Mouse (Mus musculus): ENCODE results near the gene Clk3. TPM values are rescaled to one million over a fixed set of nuclear protein-coding genes. Genes with fewer than 3 reads are reported as not detected.

Gene Clk3
- polyA plus RNA-seq, 1 experiment from 2014 or later: 105 TPM

DNA sequence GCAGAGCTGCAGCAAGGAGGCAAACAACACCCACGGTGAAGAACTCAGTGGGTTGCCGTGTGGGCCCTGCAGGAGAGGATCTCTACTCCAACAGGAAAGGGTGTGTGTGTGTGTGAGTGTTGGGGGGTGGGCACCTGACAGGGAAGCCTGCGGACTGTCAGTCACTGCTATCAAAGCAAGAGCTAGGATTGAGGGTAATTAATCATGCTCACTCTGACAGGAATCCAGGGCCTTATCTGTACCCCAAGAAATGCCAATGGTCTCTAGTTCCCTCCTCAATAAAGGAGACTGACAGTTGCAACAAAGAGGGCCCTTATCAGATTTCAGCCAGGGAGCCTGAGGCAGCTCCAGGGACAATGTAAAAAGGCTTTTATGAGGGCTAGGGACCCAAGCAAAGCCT is 37.4 kb upstream of the Clk3 start:
- Histone ChIP-seq H3K27ac (replicated peaks) (no peak overlapping the region), H3K4me2 (no peak overlapping the region), H3K36me3 (replicated peaks) (0 out of 2 replicates have a peak, but pooled peaks cover 9% of the 10 kb centered on the region), H3K27me3 (no peaks in the 10 kb centered on the region), H3K4me1 (replicated peaks) (peaks cover 74% of the 10 kb centered on the region), H3K9me3 (replicated peaks) (no peaks in the 10 kb centered on the region), H3K4me3 (replicated peaks) (no peak overlapping the region), H3K9ac (no peak overlapping the region)
- no peak for ATAC-seq (ENCODE audit: insufficient read depth)
- 13% methylated on average over 3 of the region's 3 CpGs for WGBS (ENCODE audit: insufficient replicate concordance)

DNA sequence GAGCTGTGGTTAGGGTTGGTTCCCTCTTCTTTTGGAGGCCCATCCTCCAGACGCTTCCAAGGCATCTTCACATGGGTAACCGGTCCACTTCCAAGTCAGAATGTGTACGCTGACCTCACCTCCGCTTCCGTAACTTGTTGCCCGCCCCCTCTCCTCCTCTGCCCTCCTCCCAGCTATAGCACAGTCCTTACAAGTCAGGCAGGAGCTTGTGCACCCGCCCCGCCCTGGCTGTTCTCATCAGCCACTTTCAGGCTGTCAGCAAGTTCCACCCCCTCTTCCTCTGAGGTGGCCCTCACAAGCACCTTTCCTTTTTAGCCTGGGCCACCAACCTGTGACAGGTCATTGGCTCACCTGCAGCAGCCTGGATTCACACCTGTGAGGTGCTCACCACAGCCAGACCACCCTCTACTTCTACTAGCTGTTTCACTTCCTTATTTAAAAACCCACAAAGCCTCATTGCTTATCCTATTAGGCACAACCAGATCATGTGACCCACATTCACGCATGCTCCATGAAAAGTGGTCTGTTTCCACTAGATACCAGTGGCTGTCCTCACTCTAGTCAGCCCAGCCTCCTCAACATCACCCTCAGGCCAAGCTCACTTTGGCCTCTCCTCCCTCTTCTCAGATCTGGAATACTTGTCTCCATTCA is 34.8 kb upstream of the Clk3 start:
- Histone ChIP-seq H3K27me3 (no peaks in the 10 kb centered on the region), H3K9ac (no peak overlapping the region), H3K4me1 (replicated peaks) (peaks cover 50% of the 10 kb centered on the region), H3K27ac (replicated peaks) (peak overlapping the region; percentile 34; the same call in 1 of the 2 replicates), H3K4me2 (peak overlapping the region; percentile 23; the same call in 1 of the 2 replicates), H3K9me3 (replicated peaks) (no peaks in the 10 kb centered on the region), H3K36me3 (replicated peaks) (peaks cover 29% of the 10 kb centered on the region), H3K4me3 (replicated peaks) (no peak overlapping the region)
- 56% methylated on average over 9 of the region's 9 CpGs for WGBS (ENCODE audit: insufficient replicate concordance)
- ATAC-seq (ENCODE audit: insufficient read depth): peak; percentile 64

DNA sequence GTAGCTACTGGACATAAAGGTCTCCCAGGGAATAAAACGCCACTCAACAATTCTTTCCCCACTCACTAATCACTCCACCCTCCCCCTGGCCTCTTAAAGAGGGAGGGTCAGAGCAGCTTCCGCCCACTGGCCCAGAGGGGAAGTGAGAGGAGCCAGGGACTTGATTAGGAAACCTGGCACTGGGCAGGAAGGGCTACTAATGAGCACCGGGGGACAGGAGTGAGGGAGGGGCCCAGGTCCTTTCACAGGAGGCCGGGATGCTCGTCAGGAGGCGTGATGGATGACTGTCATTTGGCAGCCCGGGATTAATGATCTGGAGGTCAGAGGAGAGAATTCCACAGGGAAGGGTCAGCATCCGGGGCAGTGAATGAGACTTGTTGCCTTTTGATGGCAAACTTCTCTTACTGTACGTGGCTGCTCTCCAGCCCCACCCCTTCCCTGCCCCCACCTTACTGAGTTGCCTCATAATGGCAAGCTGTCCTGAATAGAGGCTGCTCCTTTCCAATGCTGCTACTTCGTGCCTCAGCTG is 33.1 kb upstream of the Clk3 start:
- peaks cover 36% of the 10 kb centered on the region for H3K4me1 ChIP-seq (replicated peaks)
- H3K4me3 ChIP-seq (replicated peaks): no peak overlapping the region
- H3K27ac ChIP-seq (replicated peaks): 0 out of 2 replicates have a peak overlapping the region, but pooled peaks have one; percentile 24
- 0 out of 2 replicates have a peak overlapping the region, but pooled peaks have one; percentile 11 for H3K4me2 ChIP-seq
- no peak overlapping the region for H3K9ac ChIP-seq
- WGBS (ENCODE audit: insufficient replicate concordance): 46% methylated on average over 10 of the region's 10 CpGs
- no peaks in the 10 kb centered on the region for H3K27me3 ChIP-seq
- ATAC-seq (ENCODE audit: insufficient read depth): no peak
- H3K9me3 ChIP-seq (replicated peaks): no peaks in the 10 kb centered on the region
- H3K36me3 ChIP-seq (replicated peaks): peaks cover 45% of the 10 kb centered on the region

DNA sequence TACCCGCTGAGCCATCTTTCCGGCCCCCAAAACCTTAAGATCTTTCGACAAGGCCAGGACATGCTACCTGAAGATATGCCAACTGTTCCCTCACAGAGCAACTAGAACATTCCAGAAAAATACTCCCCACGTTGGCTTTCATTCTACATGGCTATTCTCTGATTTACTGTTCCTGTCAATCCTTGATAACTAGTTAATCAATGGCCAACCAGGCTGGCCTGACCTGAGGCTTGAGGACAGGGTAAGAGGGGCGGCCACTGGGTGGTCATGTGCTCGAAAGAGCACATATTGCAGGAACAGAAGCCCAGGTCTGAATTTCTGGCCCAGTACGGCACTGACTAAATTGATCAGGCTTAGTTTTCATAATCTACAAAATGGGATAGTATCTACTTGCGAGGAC is 31.8 kb upstream of the Clk3 start:
- H3K27me3 ChIP-seq: no peaks in the 10 kb centered on the region
- ATAC-seq (ENCODE audit: insufficient read depth): no peak

DNA sequence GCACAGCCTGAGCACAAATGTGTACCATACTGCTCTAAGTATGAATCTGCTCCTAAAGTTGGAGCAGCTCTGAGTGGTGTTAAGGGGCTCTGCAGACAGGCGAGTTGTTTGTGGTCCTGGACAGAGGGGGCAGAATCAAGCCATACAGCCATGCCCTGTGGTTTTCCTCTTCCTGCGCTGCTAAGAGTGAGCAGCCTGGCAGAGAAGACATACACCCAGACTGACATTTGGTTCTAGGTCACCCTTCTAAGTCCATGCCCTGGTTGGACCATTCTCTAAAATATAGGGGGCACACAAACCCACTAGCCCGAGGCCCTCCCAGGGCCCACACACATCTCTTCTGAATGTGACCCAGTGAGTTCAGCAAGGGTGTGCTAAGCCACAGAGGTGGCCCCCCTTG is 24.1 kb upstream of the Clk3 start:
- no peak overlapping the region for H3K9ac ChIP-seq
- no peaks in the 10 kb centered on the region for H3K9me3 ChIP-seq (replicated peaks)
- ATAC-seq (ENCODE audit: insufficient read depth): no peak
- H3K4me3 ChIP-seq (replicated peaks): no peak overlapping the region
- no peak overlapping the region for H3K27ac ChIP-seq (replicated peaks)
- H3K27me3 ChIP-seq: no peaks in the 10 kb centered on the region
- peaks cover 47% of the 10 kb centered on the region for H3K36me3 ChIP-seq (replicated peaks)
- no peak overlapping the region for H3K4me2 ChIP-seq
- H3K4me1 ChIP-seq (replicated peaks): peaks cover 8% of the 10 kb centered on the region; the same call in 1 of the 2 replicates
- WGBS (ENCODE audit: insufficient replicate concordance): 29% methylated on average over 3 of the region's 3 CpGs

More for the DNA sequence above, 31.8 kb upstream of the Clk3 start:
- Histone ChIP-seq H3K27ac (replicated peaks) (no peak overlapping the region), H3K36me3 (replicated peaks) (peaks cover 58% of the 10 kb centered on the region), H3K4me1 (replicated peaks) (peaks cover 25% of the 10 kb centered on the region), H3K9me3 (replicated peaks) (no peaks in the 10 kb centered on the region), H3K4me2 (no peak overlapping the region), H3K9ac (no peak overlapping the region), H3K4me3 (replicated peaks) (no peak overlapping the region)
- 83% methylated on average over 8 of the region's 8 CpGs for WGBS (ENCODE audit: insufficient replicate concordance)

DNA sequence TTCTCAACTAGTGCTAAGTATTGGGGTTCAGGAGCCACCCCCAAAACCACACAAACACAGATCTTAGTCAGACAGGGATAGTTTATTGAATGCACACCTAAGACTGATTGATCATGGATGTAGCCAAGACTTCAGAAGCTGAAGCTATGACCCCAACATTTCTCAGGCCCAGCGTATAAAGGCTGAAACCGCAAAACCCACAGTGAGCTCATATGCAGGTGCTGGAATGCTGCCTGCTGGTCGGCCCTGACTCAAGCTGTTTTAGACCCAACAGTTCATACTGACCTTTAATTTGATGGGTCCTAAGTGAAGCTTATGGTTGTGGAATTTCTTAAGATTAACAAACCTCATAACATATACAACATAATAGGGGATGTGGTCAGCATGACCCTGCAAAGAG is 17.0 kb upstream of the Clk3 start:
- Histone ChIP-seq H3K4me2 (no peak overlapping the region), H3K9ac (no peak overlapping the region), H3K27ac (replicated peaks) (no peak overlapping the region), H3K4me3 (replicated peaks) (no peak overlapping the region), H3K27me3 (no peaks in the 10 kb centered on the region), H3K4me1 (replicated peaks) (peaks cover 9% of the 10 kb centered on the region; the same call in 1 of the 2 replicates), H3K36me3 (replicated peaks) (no peaks in the 10 kb centered on the region), H3K9me3 (replicated peaks) (no peaks in the 10 kb centered on the region)
- ATAC-seq (ENCODE audit: insufficient read depth): no peak
- 68% methylated on average over 3 of the region's 3 CpGs for WGBS (ENCODE audit: insufficient replicate concordance)

DNA sequence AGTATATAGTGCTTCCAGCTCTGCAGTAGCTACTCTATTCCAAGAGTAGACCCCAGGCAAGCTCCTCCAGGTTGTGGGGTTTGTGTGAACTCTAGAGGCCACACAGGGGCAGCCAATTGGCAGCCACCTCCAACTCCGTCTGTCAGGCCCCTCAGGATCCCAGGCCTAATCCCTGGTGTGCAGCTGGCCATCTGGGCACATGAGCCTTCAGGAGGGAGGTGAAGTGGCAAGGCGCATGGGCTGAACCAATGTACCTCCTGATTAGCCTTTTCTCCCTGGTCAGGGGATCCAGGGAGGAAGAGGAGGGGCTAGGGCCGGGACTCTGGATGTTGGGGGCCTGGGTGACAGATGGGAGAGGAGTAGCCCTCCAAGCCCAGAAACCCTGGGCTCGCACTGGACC is 10.1 kb upstream of the Clk3 start:
- Histone ChIP-seq H3K9me3 (replicated peaks) (no peaks in the 10 kb centered on the region), H3K9ac (no peak overlapping the region), H3K27ac (replicated peaks) (no peak overlapping the region), H3K4me2 (no peak overlapping the region), H3K4me1 (replicated peaks) (peaks cover 53% of the 10 kb centered on the region), H3K36me3 (replicated peaks) (no peaks in the 10 kb centered on the region), H3K27me3 (no peaks in the 10 kb centered on the region), H3K4me3 (replicated peaks) (no peak overlapping the region)
- WGBS (ENCODE audit: insufficient replicate concordance): 58% methylated on average over 4 of the region's 4 CpGs
- ATAC-seq (ENCODE audit: insufficient read depth): no peak

DNA sequence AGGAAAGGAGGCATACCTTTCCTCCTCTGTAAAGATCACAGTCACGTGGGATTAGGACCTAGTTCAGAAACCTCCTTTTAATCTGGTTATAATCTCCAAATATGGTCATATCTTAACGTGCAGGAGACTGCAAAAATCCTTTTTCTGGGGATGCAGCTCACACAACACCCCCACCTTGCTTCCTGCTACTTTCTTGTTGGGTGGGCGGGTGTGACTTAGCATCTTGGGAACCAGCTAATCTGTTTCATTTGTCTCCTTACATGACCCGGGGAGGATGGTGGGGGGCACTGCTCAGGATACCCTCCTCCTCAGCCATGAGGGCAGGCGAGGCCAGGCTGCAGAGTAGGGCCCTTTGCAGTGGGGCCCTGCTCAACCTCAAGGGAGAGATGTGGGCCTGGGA is 9.4 kb upstream of the Clk3 start:
- WGBS (ENCODE audit: insufficient replicate concordance): 52% methylated on average over 5 of the region's 5 CpGs

DNA sequence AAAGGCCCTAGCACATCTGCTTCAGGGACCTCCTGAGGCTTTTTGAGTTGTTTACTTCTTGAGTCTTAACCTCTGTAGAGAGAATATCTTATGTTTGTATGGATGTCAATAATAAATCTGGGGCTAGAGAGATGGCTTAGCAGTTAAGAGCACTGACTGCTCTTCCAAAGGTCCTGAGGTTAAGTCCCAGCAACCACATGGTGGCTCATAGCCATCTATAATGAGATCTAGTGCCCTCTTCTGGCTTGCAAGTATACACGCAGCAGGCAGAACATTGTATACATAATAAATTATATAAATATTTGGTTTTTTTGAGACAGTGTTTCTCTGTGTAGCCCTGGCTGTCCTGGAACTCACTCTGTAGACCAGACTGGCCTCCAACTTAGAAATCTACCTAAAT is 8.5 kb upstream of the Clk3 start:
- H3K9me3 ChIP-seq (replicated peaks): no peaks in the 10 kb centered on the region
- peaks cover 68% of the 10 kb centered on the region for H3K4me1 ChIP-seq (replicated peaks)
- peak overlapping the region; percentile 48; the same call in 1 of the 2 replicates for H3K9ac ChIP-seq
- ATAC-seq (ENCODE audit: insufficient read depth): no peak
- peak overlapping the region; percentile 99 for H3K27ac ChIP-seq (replicated peaks)
- H3K36me3 ChIP-seq (replicated peaks): no peaks in the 10 kb centered on the region
- 0% methylated on average over 1 of the region's 1 CpGs for WGBS (ENCODE audit: insufficient replicate concordance)
- 0 out of 2 replicates have a peak overlapping the region, but pooled peaks have one; percentile 1 for H3K4me3 ChIP-seq (replicated peaks)
- peak overlapping the region; percentile 64 for H3K4me2 ChIP-seq
- H3K27me3 ChIP-seq: no peaks in the 10 kb centered on the region

More for the DNA sequence above, 9.4 kb upstream of the Clk3 start:
- no peaks in the 10 kb centered on the region for H3K9me3 ChIP-seq (replicated peaks)
- no peaks in the 10 kb centered on the region for H3K36me3 ChIP-seq (replicated peaks)
- H3K9ac ChIP-seq: no peak overlapping the region
- H3K4me2 ChIP-seq: no peak overlapping the region
- no peaks in the 10 kb centered on the region for H3K27me3 ChIP-seq
- no peak for ATAC-seq (ENCODE audit: insufficient read depth)
- peaks cover 59% of the 10 kb centered on the region for H3K4me1 ChIP-seq (replicated peaks)
- H3K4me3 ChIP-seq (replicated peaks): no peak overlapping the region
- peak overlapping the region; percentile 46; the same call in 1 of the 2 replicates for H3K27ac ChIP-seq (replicated peaks)

DNA sequence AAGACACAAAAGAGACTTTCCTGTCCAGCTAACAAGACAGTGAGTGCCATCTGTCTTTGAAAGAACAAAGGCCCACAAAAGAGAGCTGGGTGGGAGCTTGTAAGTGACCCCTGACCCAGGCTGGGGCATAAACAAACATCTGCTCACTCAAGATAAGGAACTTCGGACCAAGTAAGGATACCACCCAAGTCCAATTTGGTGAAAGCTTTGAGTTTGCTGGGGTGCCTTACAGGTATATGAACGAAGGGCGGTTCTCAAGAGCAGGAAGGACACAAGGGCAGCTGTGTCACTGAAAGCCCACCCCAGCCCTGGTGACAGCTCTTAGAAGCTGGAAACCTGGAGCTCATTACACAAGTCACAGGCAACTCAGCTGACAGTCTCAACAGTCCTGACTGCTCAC is 8.1 kb upstream of the Clk3 start:
- 50% methylated on average over 3 of the region's 3 CpGs for WGBS (ENCODE audit: insufficient replicate concordance)
- Histone ChIP-seq H3K4me3 (replicated peaks) (0 out of 2 replicates have a peak overlapping the region, but pooled peaks have one; percentile 1), H3K27ac (replicated peaks) (peak overlapping the region; percentile 99), H3K9ac (peak overlapping the region; percentile 48), H3K9me3 (replicated peaks) (no peaks in the 10 kb centered on the region), H3K36me3 (replicated peaks) (no peaks in the 10 kb centered on the region), H3K4me1 (replicated peaks) (peaks cover 72% of the 10 kb centered on the region), H3K27me3 (no peaks in the 10 kb centered on the region), H3K4me2 (peak overlapping the region; percentile 64)
- no peak; the same call in 1 of the 2 replicates for ATAC-seq (ENCODE audit: insufficient read depth)

DNA sequence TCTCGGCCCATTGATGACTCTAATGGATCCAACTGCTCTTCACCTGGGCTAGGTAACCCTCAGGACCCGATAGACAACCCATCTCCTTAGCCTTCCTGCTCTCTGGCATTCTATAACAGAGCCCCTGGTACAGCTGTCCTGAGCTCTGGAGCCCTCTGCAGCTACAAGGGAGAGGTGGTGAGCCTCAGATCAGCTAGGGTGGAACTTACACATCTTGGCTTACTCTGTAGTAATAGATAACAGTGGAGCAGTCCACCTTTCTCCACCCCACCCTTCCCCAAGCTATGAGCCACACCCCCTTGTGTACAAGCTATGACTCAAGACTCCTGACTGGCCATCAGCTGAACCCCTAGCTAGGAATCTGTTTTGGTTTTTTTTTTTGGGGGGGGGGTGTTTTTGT is 5.2 kb upstream of the Clk3 start:
- peak; percentile 75 for ATAC-seq (ENCODE audit: insufficient read depth)
- H3K4me1 ChIP-seq (replicated peaks): peaks cover 91% of the 10 kb centered on the region
- no peaks in the 10 kb centered on the region for H3K36me3 ChIP-seq (replicated peaks)
- peak overlapping the region; percentile 43 for H3K4me3 ChIP-seq (replicated peaks)
- no peaks in the 10 kb centered on the region for H3K9me3 ChIP-seq (replicated peaks)
- 0 out of 2 replicates have a peak, but pooled peaks cover 4% of the 10 kb centered on the region for H3K27me3 ChIP-seq
- H3K4me2 ChIP-seq: peak overlapping the region; percentile 64
- peak overlapping the region; percentile 99 for H3K27ac ChIP-seq (replicated peaks)
- H3K9ac ChIP-seq: peak overlapping the region; percentile 57
- WGBS (ENCODE audit: insufficient replicate concordance): 42% methylated on average over 2 of the region's 2 CpGs

All from liver, embryonic 15.5 days (tissue).